Mouse (Mus musculus) myocyte (in vitro differentiated cells): ENCODE measurements around the gene Tnpo3.

Source experiments
- MYOD1 ChIP-seq, 3 experiments: IDR thresholded peaks; one replicate each; pipeline ENCODE4 v1.6.1; 2011; ENCODE audit warnings: control low read depth in 2 of 3, low read depth in 2 of 3, mild to moderate bottlenecking in 2 of 3, moderate library complexity in 1 of 3; ENCODE audit not compliant: insufficient read length in 2 of 3, control insufficient read depth in 1 of 3
- POLR2A ChIP-seq: IDR thresholded peaks from one replicate; pipeline ENCODE4 v1.6.1; 2011; ENCODE audit warnings: low read depth, mild to moderate bottlenecking, control low read depth, moderate library complexity; ENCODE audit not compliant: insufficient read length

GRCm38 (mm10) chr6:29639580-29640419, 30.1 kb upstream of the Tnpo3 start:
- TF ChIP-seq MYOD1 (IDR thresholded peaks at IDR 0.05; ENCODE audit: control insufficient read depth in 1 of 3, insufficient read length in 2 of 3, low read depth in 2 of 3) (no peak), POLR2A (no peak)
